In genomic region chr2:152941106-152941505, GRCm38 (mm10) we compare ENCODE assay signal across 21 mouse cellular contexts. TPM values are rescaled to one million over a fixed set of nuclear protein-coding genes. Genes with fewer than 3 reads are reported as not detected.
DNase-seq lines count a peak whose midpoint lies in the region; ATAC-seq and TF ChIP-seq lines count a peak whose summit lies in the region.
"Had no signal": no experiment of that assay in that cellular context is flagged by ENCODE, and none has a peak within 500 bp of the region (broad histone marks: within the 10 kb centered on the region; RNA-seq: fewer than 3 reads in every experiment).

No protein-coding gene starts in this region.

- no peak for ATAC-seq in kidney, embryonic 14.5 days (ENCODE audit: low FRiP score, low TSS enrichment)
- ATAC-seq: activated CD4-positive, CD25-positive, alpha-beta regulatory T cell, adult 4 months; CD4-positive, CD25-positive, alpha-beta regulatory T cell, adult 4 months; Patski had no signal

- H3K4me2 ChIP-seq in kidney, embryonic 14.5 days (replicated peaks; ENCODE audit: low read depth, low read length): no peak overlapping the region

- H3K9ac ChIP-seq in kidney, embryonic 14.5 days (ENCODE audit: low read depth, low read length): no peak overlapping the region

- no peaks in the 10 kb centered on the region for H3K36me3 ChIP-seq in kidney, embryonic 14.5 days (ENCODE audit: control insufficient read depth, insufficient read depth, low read length)
- H3K36me3 ChIP-seq: G1E had no signal

- no peak for TF ChIP-seq CTCF in cerebellum, adult 2 months (IDR thresholded peaks at IDR 0.05; ENCODE audit: borderline replicate concordance, insufficient read depth, low read depth, low read length)

- DNase-seq in cerebellum, postnatal 10 days: peak; percentile 46 to 50
- no peak for DNase-seq in cerebellum, adult 2 months
- peak; percentile 17 for DNase-seq in kidney, postnatal 10 days
- DNase-seq in testis, postnatal 10 days (ENCODE audit: low spot score): peak; percentile 63
- no peak for DNase-seq in testis, postnatal 14 days (ENCODE audit: low spot score)
- DNase-seq: adrenal gland, adult 2 months; adrenal gland, adult 8-10 months; adrenal gland, postnatal 10 days; adrenal gland, postnatal 14 days; adrenal gland, postnatal 25 days; adrenal gland, postnatal 36 days; B cell, adult 2 months; cerebellum, adult 11 months; cerebellum, adult 11-12 months; cerebellum, adult 18-20 months had no signal

- no peaks in the 10 kb centered on the region for H3K9me3 ChIP-seq in kidney, embryonic 14.5 days (ENCODE audit: control insufficient read depth, low read length)
- H3K9me3 ChIP-seq: G1E had no signal

- 54% methylated on average over 6 of the region's 6 CpGs for WGBS in cerebellum, adult 2 months
- 86% methylated on average over 6 of the region's 6 CpGs for WGBS in kidney, embryonic 14.5 days

- no peaks in the 10 kb centered on the region for H3K27me3 ChIP-seq in cerebellum, adult 2 months (ENCODE audit: control insufficient read depth, insufficient read depth, low read length)
- H3K27me3 ChIP-seq in kidney, embryonic 14.5 days (ENCODE audit: control insufficient read depth, insufficient read depth, low read length): peaks cover 57% of the 10 kb centered on the region

- no peak overlapping the region for H3K27ac ChIP-seq in cerebellum, adult 2 months (ENCODE audit: insufficient read depth, low read length)
- H3K27ac ChIP-seq in kidney, embryonic 14.5 days (ENCODE audit: low read depth, low read length): no peak overlapping the region

- peaks cover 5% of the 10 kb centered on the region for H3K4me1 ChIP-seq in cerebellum, adult 2 months (ENCODE audit: control insufficient read depth, insufficient read depth, low read length)
- peaks cover 7% of the 10 kb centered on the region; the same call in 1 of the 2 replicates for H3K4me1 ChIP-seq in kidney, embryonic 14.5 days (ENCODE audit: control insufficient read depth, insufficient read depth, low read length)

- no peak overlapping the region for H3K4me3 ChIP-seq in cerebellum, adult 2 months (replicated peaks; ENCODE audit: insufficient read depth, low read depth, low read length)
- no peak overlapping the region for H3K4me3 ChIP-seq in kidney, embryonic 14.5 days (ENCODE audit: low read length)

- TF ChIP-seq POLR2A in cerebellum, adult 2 months (IDR thresholded peaks at IDR 0.05; ENCODE audit: borderline replicate concordance, insufficient read depth, low read length): no peak

RNA-seq across cellular contexts. Expression of gene Foxs1, which starts 8.1 kb away (rescaled TPM):
- polyA plus RNA-seq in cerebellum, adult 2 months (2012; rRNA removed): 1.2 and 1.9 TPM in 2 replicates
- 4.4 and 4.8 TPM in 2 replicates for polyA plus RNA-seq in kidney, embryonic 14.5 days (2014; fragmentation: Nextera tagmentation; extraction: Ambion mirVana)
- polyA plus RNA-seq: activated CD4-positive, CD25-positive, alpha-beta regulatory T cell, adult 4 months; CD4-positive, CD25-positive, alpha-beta regulatory T cell, adult 4 months; G1E had no signal

RNA-seq across cellular contexts. Expression of gene Dusp15, which starts 10.4 kb away (rescaled TPM):
- 73.1 and 73.6 TPM in 2 replicates for polyA plus RNA-seq in cerebellum, adult 2 months (2012; rRNA removed)
- polyA plus RNA-seq in kidney, embryonic 14.5 days (2014; fragmentation: Nextera tagmentation; extraction: Ambion mirVana): 2.3 and 2.5 TPM in 2 replicates
- polyA plus RNA-seq: activated CD4-positive, CD25-positive, alpha-beta regulatory T cell, adult 4 months; G1E had no signal

RNA-seq across cellular contexts. Expression of gene Ttll9, which starts 21.2 kb away (rescaled TPM):
- polyA plus RNA-seq in cerebellum, adult 2 months (2012; rRNA removed): 4.6 and 4.8 TPM in 2 replicates
- 1.1 and 1.2 TPM in 2 replicates for polyA plus RNA-seq in kidney, embryonic 14.5 days (2014; fragmentation: Nextera tagmentation; extraction: Ambion mirVana)
- polyA plus RNA-seq: G1E had no signal

RNA-seq across cellular contexts. Expression of gene Mylk2, which starts 30.0 kb away (rescaled TPM):
- polyA plus RNA-seq in cerebellum, adult 2 months (2012; rRNA removed): not detected in 2 replicates
- polyA plus RNA-seq in kidney, embryonic 14.5 days (2014; fragmentation: Nextera tagmentation; extraction: Ambion mirVana): 0.13 TPM in 1 of 2 replicates, not detected in the other
- polyA plus RNA-seq: activated CD4-positive, CD25-positive, alpha-beta regulatory T cell, adult 4 months; adrenal gland, adult 2 months; brain, embryonic 14.5 days; CD4-positive, CD25-positive, alpha-beta regulatory T cell, adult 4 months; G1E had no signal

Comparison
In these comparisons a context has a peak if more than half of its experiments do, and no peak if none do; other contexts are left out.
1. DNase-seq: peak in cerebellum, postnatal 10 days (2 of 2), kidney, postnatal 10 days (single experiment) and testis, postnatal 10 days (single experiment); none in cerebellum, adult 2 months (0 of 2) and testis, postnatal 14 days (single experiment).
2. RNA of gene Dusp15, which starts 10.4 kb away (polyA plus RNA-seq): 73.1 to 73.6 TPM in cerebellum, adult 2 months; 2.3 to 2.5 TPM in kidney, embryonic 14.5 days; every median in the first group is over 10 times any median in the second.